Mouse (Mus musculus): ENCODE measurements around the gene Dync1i1.

Gene Dync1i1

DNA sequence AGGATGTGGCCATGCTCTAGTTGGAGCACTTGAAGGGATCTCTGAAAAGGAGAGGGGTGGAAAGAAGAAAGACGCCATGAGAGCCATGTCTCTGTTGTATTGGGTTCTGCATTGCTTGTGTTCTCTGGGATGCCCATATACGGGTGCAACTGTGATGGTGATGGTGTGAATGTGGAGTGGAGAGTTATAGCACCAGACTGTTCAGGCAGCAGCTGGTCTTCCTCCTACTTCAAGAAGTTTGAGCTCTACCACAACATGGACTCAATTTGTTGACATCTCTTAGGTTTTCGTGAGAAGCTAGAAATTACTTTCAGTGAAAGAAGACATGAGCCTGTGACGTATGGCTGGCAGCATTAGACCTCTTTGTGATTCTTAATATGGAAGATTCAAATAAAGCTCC, 44.8 kb downstream of the Dync1i1 start:
- DNase-seq (ENCODE audit: low read depth), result no peak

- no peak for DNase-seq (ENCODE audit: low read depth)
These were observed 50.0 kb downstream of the Dync1i1 start for GRCm38 (mm10) chr6:5775461-5775860.

GRCm38 (mm10) chr6:5781752-5782151, 56.3 kb downstream of the Dync1i1 start:
- DNase-seq (ENCODE audit: low read depth), result no peak

DNA sequence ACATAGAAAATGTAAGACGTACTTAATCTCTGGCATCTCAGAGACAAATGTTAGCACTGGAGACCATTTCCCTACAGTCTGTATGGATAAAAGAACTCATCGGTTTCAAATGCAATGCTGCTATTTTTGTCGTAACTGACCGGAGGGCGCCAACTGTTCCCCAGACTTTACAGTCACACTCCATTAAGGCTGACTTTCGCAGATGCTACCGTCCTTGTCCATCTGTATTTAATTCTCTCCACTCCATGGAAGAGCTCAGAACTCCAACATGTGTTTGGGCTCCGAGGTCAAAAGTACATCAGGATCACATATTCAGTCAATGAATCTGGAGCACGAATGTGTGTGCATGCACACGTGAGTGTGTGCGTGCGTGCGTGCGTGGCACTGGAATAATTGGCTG, 58.4 kb downstream of the Dync1i1 start:
- no peak for DNase-seq (ENCODE audit: low read depth)

DNA sequence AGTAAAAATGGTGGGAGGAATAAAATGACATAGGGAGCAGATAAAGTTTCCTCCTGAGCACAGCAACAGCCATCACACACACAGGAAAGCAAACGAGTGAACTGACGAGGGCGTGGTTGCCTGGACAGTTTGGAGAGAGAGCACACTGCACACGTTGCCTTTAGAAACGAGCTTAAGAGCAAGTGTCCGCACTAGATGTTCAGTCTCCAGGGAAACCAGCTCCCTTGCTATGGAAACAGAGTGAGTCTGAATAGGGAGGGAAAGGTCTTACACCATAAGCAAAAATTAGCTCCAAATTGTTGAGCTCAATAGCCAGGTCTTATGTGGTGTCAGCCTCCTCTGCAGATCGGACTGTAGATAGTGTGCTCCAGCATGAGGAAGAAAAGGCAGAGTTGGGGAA, 65.2 kb downstream of the Dync1i1 start:
- no peak for DNase-seq (ENCODE audit: low read depth)

GRCm38 (mm10) chr6:5794106-5794753, 68.8 kb downstream of the Dync1i1 start:
- no peak for DNase-seq (ENCODE audit: low read depth)

DNA sequence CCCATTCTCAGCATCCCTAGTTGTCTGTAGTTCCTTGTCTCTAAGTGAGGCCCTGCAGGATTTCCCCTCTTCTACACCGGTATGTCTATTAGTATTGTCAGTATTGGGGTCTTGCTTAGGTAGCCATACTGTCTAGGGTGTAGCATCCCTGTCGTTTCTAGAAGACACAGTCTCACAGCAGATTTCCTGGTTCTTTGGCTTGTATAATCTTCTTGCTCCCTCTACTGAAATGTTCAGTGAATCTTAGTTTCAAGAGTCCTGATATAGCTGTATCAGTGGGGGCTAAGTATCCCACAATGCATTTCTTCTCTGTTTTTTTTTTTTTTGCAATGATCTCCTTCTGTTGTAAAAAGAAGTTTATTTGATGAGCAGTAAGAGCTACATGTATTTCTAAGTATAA, 69.9 kb downstream of the Dync1i1 start:
- no peak for DNase-seq (ENCODE audit: low read depth)

DNA sequence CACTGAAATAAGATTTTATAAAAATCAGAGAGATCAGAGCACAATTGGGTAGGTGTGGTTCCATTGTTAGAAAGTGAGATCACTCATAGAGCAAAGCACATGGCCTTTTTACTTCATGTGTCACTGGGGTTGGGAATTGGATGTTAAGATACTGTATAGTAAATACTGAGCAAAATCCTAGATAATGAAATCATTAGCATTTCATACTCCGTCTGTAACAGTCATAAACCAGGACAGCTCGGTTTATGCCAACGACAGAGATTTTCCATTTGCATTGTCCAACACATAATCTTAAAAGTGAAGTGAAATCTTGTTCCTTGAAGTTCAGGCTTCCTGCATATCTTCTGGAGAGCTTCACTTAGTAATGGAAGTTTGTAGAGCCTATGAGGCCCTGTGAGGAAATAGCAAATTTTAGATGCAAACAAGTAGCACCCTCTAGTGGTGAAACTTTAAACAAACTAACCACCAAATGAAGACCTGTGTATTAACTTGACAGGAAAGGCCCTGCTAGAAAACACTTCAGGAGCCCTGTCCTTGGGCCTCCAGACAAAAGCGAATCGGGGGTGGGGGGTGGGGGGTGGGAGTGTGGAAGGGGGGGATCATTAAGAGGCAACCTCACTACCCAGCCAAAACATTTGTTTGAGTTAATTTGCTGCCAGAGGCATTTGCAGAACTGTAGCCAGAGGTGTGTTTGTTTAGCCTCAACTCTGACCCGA, 76.8 kb downstream of the Dync1i1 start:
- DNase-seq (ENCODE audit: low read depth), result peak; percentile 1

GRCm38 (mm10) chr6:5802840-5803491, 77.5 kb downstream of the Dync1i1 start:
- DNase-seq (ENCODE audit: low read depth), result no peak

DNA sequence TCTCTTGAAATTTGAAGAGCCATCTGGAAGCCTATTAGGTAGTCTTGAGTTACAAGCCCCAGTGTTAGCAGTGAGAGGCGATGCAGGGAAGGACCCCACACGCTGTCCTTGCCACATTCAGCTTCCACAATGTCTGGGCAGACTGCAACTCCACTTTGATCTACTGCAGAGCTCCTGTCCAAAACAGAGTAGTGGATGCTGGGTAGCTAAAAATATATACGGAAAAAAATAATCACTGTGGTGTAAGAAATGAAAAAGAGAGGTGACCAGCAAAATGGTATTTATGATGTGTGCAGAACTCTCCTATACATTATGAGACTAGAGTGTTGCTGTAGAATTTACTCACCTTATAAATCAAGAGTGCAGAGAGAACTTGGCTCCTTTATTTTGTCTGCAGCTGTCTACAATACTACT, 82.6 kb downstream of the Dync1i1 start:
- DNase-seq (ENCODE audit: low read depth), result no peak

DNA sequence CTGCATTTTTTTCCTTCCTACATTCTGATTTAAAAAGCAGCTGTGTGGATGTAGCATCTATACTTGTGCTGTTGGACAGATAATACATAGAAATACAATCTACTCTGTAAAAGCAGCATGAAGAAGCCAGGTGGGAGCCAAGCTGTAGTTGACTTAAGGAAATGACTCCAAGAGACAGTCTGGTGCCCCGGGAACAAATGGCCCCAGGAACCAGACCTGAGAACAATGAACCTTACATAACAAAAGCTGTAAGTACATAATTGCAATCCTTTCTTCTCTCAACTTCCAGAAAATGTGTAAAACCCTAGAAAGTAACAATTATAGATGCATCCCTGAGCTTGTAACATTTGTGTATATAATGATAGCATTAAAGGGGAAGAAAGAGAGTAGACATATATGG, 86.6 kb downstream of the Dync1i1 start:
- no peak for DNase-seq (ENCODE audit: low read depth)

- DNase-seq (ENCODE audit: low read depth), result no peak
These were observed 94.2 kb downstream of the Dync1i1 start for GRCm38 (mm10) chr6:5819674-5820073.

DNA sequence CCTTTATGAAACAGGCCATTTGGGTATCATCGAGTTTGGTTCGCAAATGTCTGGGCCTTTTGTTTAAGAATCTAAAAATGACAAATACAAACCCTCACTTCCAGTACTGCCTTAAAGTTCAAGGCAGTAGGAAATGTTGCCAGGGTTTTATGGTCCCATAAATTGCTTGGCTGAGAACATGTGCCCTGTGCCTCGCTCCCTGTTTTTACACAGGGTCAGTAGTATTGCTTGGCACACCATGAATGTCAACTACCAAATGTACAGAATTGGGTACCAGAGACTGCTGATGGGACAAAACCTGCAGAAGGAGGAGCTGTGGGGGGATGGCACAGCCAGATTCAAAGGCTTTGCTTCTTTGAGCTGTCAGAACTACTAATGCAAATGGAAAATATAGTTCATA, 100.0 kb downstream of the Dync1i1 start:
- no peak for DNase-seq (ENCODE audit: low read depth)

GRCm38 (mm10) chr6:5827064-5827463, 101.6 kb downstream of the Dync1i1 start:
- no peak for DNase-seq (ENCODE audit: low read depth)

DNA sequence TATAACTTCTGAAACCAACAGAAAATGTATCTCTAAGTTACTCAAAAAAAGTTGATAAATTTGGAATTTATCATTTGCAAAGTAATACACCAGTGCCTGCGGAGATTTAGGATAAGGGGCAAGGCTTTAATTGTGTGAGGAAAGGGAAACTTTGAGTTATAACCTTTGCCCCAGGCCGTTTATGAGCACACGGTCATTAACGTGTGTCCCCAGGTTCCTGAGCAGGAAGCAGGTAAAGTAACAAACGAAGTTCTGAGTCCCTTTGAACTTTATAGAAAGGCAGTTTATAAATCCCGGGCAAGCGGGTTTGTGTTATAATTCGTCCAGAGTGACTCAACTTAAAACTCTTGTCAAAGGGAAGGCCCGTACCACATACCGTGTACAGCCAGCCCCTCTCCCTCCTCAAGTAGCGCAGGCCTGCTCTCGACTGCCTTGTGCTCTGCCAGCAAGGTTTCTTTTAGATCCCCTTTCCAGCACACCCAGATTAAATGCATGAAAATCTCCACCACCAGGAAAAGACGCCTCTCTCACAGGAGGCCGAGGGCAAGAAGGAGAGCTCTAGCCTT, 103.1 kb downstream of the Dync1i1 start:
- DNase-seq (ENCODE audit: low read depth), result no peak

GRCm38 (mm10) chr6:5829148-5829547, 103.7 kb downstream of the Dync1i1 start:
- no peak for DNase-seq (ENCODE audit: low read depth)

DNA sequence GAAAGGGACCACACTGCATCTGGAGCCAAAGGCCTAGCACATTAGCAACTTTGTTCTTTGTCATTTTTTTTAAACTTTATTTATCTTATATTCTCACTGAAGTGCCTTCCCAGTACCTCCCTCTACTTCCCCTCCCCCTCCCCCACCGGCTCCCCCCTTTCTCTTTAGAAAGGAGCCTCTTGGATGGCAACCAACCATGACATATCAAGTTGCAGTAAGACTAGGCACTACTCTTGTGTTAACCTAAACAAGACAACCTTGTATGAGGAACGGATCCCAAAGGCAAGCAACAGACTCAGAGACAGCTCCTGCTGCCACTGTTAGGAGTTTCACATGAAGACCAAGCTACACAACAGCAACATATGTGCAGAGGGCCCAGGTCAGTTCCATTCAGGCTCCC, 105.3 kb downstream of the Dync1i1 start:
- no peak for DNase-seq (ENCODE audit: low read depth)

GRCm38 (mm10) chr6:5831233-5831632, 105.8 kb downstream of the Dync1i1 start:
- no peak for DNase-seq (ENCODE audit: low read depth)

DNA sequence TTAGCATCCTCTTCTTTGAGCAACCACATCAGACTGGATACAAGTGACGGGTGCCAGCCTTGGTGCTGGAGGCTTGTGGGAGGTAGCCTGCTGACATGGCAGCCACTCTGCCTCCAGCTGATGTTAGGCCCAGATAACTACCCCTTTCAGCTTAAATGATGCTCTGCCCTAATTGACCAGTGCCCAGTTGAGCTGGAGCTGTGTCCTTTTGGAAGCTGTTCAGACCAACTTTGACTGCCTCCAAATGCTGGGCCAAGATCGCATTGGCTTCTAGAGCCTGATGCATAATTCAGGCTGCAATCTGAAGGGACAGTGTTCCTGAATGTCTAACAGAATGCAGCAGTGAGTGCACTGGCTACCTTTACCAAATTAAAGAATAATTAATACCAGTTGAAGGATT, 107.4 kb downstream of the Dync1i1 start:
- DNase-seq (ENCODE audit: low read depth), result no peak

DNA sequence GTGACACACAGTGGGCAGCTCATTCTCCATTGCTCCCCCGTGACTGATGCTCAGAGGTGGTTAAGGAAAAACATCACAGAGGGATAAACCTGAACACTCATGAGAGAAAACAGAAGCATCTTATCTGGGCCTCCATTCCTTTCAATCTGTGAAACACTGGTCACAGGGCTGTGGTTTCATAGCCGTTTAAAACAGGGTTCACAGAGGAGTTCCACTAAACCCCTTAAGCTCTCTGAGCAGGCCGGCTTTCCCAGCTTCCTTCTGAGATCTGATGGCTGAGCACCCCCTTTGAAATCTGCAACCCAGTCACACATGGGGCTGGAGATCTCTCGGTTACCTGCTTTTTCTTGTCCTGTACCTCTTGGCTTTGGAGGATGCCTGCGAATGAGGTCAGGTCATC, 117.0 kb downstream of the Dync1i1 start:
- DNase-seq (ENCODE audit: low read depth), result no peak

GRCm38 (mm10) chr6:5846154-5846553, 120.7 kb downstream of the Dync1i1 start:
- DNase-seq (ENCODE audit: low read depth), result no peak

DNA sequence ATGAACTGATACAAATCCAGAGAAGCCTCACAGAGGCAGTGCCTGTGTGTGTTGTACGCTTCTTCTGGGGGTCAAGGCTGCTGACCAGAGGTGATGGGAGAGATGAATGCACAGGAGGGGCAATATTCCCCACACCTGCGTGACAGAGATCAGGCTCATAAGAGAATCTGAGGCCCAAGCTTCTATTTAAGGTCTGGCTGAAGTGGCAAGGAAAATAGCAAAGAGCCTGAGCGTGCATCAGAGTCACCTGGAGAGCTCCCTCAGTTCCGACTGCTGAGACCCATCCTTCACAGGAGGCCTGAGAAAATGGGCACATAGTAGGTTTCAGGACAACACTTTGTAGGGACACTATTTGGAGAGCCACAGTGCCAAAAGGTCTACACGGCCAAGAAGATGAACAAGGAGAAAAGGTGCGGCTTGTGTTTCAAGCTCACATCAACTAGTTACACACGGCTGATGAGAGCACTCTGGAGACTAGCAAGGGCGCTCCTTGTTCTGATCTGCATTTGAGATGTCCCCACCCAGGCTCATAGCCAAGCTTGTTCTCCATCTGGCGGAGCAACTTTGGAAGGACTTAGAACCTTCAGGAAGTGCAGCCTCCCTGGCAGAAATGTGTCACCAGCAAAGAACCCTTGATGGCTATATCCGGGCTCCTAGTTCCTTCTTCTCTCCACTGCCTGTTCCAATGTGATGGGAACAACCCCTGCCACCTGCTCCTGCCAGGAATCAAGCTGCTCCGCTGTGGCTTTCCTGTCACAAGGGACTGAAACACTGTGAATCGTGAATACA, 128.8 kb downstream of the Dync1i1 start:
- no peak for DNase-seq (ENCODE audit: low read depth)
